ENCODE assay signal across 15 mouse cellular contexts in the genomic region with DNA sequence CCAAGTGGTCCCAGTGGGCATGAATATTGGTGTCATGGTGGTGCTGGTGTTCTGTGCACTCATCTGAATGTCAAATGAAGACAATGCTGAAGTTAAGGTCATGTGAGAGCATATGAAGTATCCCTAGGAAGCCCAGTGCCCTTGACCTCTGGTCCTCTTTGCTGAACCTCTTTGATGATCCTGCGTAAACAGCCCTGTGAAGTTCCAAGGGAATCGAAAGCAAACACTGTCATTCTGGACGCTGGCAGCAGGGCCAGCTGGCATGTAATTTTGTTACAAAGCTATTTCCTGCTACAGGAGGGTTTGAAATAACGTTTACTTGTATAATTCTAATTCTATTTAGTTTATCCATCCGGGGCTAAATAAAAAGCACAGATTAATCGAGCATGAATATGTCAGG.
A peak's percentile ranks its signal among the peaks of the same experiment; 100 is the strongest.
DNase-seq lines count a peak whose midpoint lies in the region; ATAC-seq and TF ChIP-seq lines count a peak whose summit lies in the region.
"Had no signal": no experiment of that assay in that cellular context is flagged by ENCODE, and none has a peak within 500 bp of the region (broad histone marks: within the 10 kb centered on the region; RNA-seq: fewer than 3 reads in every experiment).

No protein-coding gene starts in this region.

- H3K79me2 ChIP-seq in liver, adult 2 months (ENCODE audit: control insufficient read depth, insufficient read depth, low read length) = no peaks in the 10 kb centered on the region

- TF ChIP-seq CTCF in liver, adult 2 months (IDR thresholded peaks at IDR 0.05; ENCODE audit: low read depth, low read length) = no peak

- H3K4me2 ChIP-seq in liver, embryonic 11.5 days = no peak overlapping the region
- no peak overlapping the region for H3K4me2 ChIP-seq in intestine, embryonic 15.5 days (replicated peaks)
- H3K4me2 ChIP-seq: limb, embryonic 12.5 days; lung, embryonic 14.5 days had no signal

- H3K27me3 ChIP-seq in liver, adult 2 months (ENCODE audit: control insufficient read depth, insufficient read depth, low read length) = no peaks in the 10 kb centered on the region
- no peaks in the 10 kb centered on the region for H3K27me3 ChIP-seq in liver, embryonic 11.5 days (replicated peaks; ENCODE audit: control insufficient read depth, insufficient read depth, low read length)
- H3K27me3 ChIP-seq in intestine, embryonic 15.5 days (replicated peaks) = no peaks in the 10 kb centered on the region
- H3K27me3 ChIP-seq: limb, embryonic 12.5 days had no signal

- no peak overlapping the region for H3K4me3 ChIP-seq in liver, adult 2 months (ENCODE audit: insufficient read depth, low read depth, low read length)
- no peak overlapping the region for H3K4me3 ChIP-seq in liver, embryonic 11.5 days (ENCODE audit: low read depth, low read length)
- H3K4me3 ChIP-seq in intestine, embryonic 15.5 days (replicated peaks) = no peak overlapping the region
- H3K4me3 ChIP-seq: hindbrain, embryonic 10.5 days; limb, embryonic 12.5 days; myocyte had no signal

- 0 out of 2 replicates have a peak overlapping the region, but pooled peaks have one; percentile 22 for H3K27ac ChIP-seq in liver, adult 2 months (replicated peaks; ENCODE audit: insufficient read depth, low read depth, low read length)
- H3K27ac ChIP-seq in liver, embryonic 11.5 days (ENCODE audit: low read depth, low read length) = no peak overlapping the region
- no peak overlapping the region for H3K27ac ChIP-seq in intestine, embryonic 15.5 days
- H3K27ac ChIP-seq: hindbrain, embryonic 10.5 days; limb, embryonic 12.5 days had no signal

- TF ChIP-seq POLR2A in liver, adult 2 months (IDR thresholded peaks at IDR 0.05; ENCODE audit: extremely low read depth, insufficient read depth, low read length) = no peak

- H3K9ac ChIP-seq in liver, adult 2 months (ENCODE audit: low read depth, low read length) = no peak overlapping the region
- no peak overlapping the region for H3K9ac ChIP-seq in liver, embryonic 11.5 days (ENCODE audit: low read depth, low read length)
- H3K9ac ChIP-seq in intestine, embryonic 15.5 days = no peak overlapping the region
- H3K9ac ChIP-seq: forebrain, postnatal 0 days; limb, embryonic 12.5 days; lung, embryonic 14.5 days had no signal

- peaks cover 9% of the 10 kb centered on the region; the same call in 1 of the 2 replicates for H3K4me1 ChIP-seq in liver, adult 2 months (ENCODE audit: control insufficient read depth, insufficient read depth, low read length)
- H3K4me1 ChIP-seq in liver, embryonic 11.5 days (replicated peaks; ENCODE audit: control insufficient read depth, insufficient read depth, low read length) = no peaks in the 10 kb centered on the region
- no peaks in the 10 kb centered on the region for H3K4me1 ChIP-seq in intestine, embryonic 15.5 days (replicated peaks)
- H3K4me1 ChIP-seq: limb, embryonic 12.5 days had no signal

- no peaks in the 10 kb centered on the region for H3K9me3 ChIP-seq in liver, embryonic 11.5 days (ENCODE audit: control insufficient read depth, low read length)
- H3K9me3 ChIP-seq in intestine, embryonic 15.5 days = no peaks in the 10 kb centered on the region
- H3K9me3 ChIP-seq: hindbrain, embryonic 10.5 days; limb, embryonic 12.5 days had no signal

- no peaks in the 10 kb centered on the region for H3K36me3 ChIP-seq in liver, adult 2 months (ENCODE audit: control insufficient read depth, insufficient read depth, low read length)
- no peaks in the 10 kb centered on the region for H3K36me3 ChIP-seq in liver, embryonic 11.5 days (ENCODE audit: control insufficient read depth, insufficient read depth, low read length)
- no peaks in the 10 kb centered on the region for H3K36me3 ChIP-seq in intestine, embryonic 15.5 days
- H3K36me3 ChIP-seq: hindbrain, embryonic 10.5 days; limb, embryonic 12.5 days had no signal

- peak; percentile 47 for DNase-seq in adrenal gland, adult 2 months
- no peak for DNase-seq in adrenal gland, postnatal 4 days (ENCODE audit: low spot score in 2 of 2)
- DNase-seq in liver, adult 2 months (ENCODE audit: extremely low read depth, low read depth, low spot score) = peak; percentile 82
- DNase-seq in liver, embryonic 11.5 days (ENCODE audit: low spot score) = no peak
- DNase-seq in cerebellum, adult 8-10 months = peak; percentile 22
- DNase-seq in lung, postnatal 10 days = peak; percentile 31
- DNase-seq in right cerebral cortex, adult 2 months (ENCODE audit: low spot score in 2 of 2) = no peak
- DNase-seq: forebrain, postnatal 0 days; lung, embryonic 14.5 days had no signal

- no peak for ATAC-seq in liver, embryonic 11.5 days (replicated peaks; ENCODE audit: low FRiP score)
- ATAC-seq in intestine, embryonic 15.5 days = no peak
- ATAC-seq: forebrain, postnatal 0 days; intestine, embryonic 16.5 days; Patski had no signal

- WGBS in liver, adult 2 months = 12% methylated on average over 6 of the region's 6 CpGs
- WGBS in liver, embryonic 11.5 days = 52% methylated on average over 6 of the region's 6 CpGs
- WGBS in intestine, embryonic 15.5 days = 32% methylated on average over 6 of the region's 6 CpGs

Comparison
In these comparisons a context has a peak if more than half of its experiments do, and no peak if none do; other contexts are left out.
1. DNase-seq: peak in adrenal gland, adult 2 months (single experiment), liver, adult 2 months (single experiment), cerebellum, adult 8-10 months (single experiment) and lung, postnatal 10 days (single experiment); none in adrenal gland, postnatal 4 days (0 of 2), liver, embryonic 11.5 days (single experiment) and right cerebral cortex, adult 2 months (0 of 2).